Mouse (Mus musculus) left cerebral cortex, adult 11 months (tissue): ENCODE measurements around the gene Prkaa2.

Source experiments
- DNase-seq: peaks from one replicate; pipeline ENCODE4 v3.0.0; 2022; ENCODE audit warnings: low spot score

The Prkaa2 gene

DNA sequence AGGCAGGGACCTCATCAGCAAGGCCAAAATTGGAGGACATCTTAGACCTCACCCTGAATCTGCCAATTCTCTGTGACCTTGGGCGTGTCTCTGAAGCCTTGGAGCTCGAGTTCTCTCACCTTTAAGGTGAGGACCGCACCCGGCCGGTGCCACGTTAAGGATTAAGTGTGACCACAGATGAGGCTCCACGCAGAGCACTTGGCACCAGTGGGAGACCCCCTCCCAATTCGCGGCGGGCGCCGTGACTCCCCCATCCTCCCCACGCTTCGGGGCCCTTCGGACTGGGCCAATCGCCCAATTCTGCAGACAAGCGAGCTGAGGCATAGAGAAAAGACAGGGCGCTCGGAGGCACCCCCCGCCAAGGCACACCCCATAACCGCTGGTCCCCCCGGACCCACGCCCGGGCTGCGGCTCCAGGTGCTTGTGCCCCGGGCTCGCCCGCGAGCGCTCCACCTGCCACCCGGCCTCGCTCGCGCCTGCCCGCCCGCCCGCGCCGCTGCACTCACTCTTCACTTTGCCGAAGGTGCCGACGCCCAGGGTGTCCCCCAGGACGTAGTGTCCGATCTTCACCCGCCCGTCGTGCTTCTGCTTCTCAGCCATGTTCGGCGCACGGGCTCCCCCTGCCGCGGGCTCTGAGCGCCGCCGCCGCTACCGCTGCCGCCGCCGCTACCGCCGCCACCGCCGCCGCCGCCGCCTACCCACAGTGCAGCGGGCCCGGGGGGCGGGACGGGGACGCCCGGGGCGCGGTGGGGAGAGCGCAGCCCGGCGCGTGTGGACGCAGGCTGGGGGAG lies at the start of gene Prkaa2:
Gene Prkaa2, minus strand, starts transcription at position 692 of the 791 bp plus-strand sequence.
- DNase-seq = peak; percentile 77

- DNase-seq = no peak
Observed at GRCm38 (mm10) chr4:105159531-105159870, 49.8 kb upstream of the Prkaa2 start.

DNA sequence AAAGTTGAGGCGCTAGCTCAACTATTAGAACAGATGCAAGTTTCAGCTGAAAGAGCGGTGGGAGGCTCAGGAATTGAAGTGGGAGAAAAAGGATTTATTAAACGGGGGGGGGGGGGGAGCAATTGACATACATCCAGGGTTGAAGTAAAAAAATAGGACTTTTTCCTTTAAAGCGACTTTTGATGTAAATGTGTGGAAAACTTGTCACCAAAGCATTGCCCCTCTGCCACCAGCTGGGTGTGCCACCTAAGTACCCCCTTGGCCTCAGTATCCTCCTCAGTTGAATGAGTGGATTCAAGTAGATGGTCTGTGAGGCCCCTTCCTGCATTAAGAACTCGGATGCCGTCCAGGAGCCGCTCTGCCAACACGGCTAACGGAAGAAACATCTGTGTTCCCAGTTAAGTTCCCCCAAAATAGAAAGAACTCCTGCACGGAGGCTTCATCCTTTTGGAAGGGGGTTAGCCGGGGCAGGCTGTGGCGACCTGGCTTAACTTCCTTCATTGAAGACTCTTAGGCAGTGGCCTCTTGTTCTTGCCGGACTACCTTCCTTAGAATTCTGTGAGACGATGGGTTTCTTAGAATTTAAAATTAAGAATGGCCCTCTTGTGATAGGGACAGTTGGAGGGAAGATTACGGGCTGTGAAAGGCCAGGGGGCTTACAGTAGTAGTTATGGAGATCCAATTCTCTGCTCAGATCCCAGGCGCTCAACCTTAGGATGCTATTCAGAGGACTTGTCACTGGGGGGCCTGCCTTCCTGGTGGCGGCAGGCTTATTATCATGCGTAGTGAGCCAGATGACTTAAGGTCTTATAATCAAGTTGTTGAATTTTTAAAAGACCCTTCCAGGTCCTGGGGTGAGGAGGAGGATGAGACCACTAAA lies 49.2 kb upstream of the Prkaa2 start:
- DNase-seq = no peak

- DNase-seq = no peak
Observed at GRCm38 (mm10) chr4:105158169-105158555, 48.5 kb upstream of the Prkaa2 start.

DNA sequence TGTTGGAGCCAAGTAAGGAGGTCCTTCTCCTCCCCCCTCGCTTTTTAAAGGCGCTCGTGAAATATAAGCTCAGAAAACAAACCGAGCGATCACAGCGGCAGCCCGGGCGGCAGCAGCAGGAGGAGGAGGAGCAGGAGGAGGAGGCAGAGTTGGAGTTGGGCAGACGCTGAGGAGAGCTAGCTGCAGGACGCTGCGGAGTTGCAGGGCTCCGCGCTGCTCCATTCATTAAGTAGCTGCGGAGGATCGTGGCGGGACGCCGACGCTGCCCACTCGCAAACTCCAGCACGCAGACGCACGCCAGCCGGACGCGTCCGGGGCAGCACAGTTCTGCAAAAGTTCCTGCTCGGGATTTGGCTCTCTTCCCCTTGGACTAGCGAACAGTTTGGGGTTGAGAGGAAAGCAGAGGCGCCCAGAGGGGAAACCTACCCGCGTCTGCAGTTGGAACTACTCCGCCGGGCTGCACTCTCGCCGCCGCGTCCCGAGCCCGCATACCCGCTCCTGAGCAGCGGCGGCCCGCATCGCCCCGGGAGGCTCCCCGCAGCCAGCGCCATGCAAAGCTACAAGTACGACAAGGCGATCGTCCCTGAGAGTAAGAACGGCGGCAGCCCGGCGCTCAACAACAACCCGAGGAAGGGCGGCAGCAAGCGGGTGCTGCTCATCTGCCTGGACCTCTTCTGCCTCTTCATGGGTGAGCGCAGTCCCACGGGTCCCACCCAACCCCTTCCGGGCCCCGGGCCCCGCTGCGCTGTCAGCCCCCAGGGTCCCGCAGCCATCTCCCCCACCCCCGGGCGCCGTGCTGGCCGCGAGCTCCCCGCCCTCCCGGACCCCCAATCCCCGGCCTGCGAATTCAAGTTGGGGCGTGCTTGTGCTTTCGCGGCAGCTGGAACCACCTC lies 47.8 kb upstream of the Prkaa2 start, which contains the start of gene Plpp3:
Gene Plpp3, plus strand, starts transcription at position 72 of the 893 bp plus-strand sequence.
- DNase-seq = peak; percentile 41

DNA sequence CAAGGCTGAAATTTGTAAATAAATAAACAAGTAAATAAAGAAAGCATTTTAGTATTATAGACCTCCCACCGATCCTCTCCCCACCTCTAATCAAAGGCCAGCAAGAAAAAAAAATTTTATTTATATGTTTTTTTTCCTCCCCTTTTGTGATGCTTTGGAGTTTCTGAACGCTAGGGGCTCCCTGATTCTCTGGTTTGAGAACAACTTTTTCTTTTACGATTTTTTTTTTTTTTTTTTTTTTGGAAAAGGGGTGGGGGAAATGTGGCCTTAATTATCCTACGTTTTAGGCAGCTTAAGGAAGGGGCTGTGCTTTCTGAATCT lies 47.2 kb upstream of the Prkaa2 start:
- no peak for DNase-seq

GRCm38 (mm10) chr4:105156281-105156680 lies 46.6 kb upstream of the Prkaa2 start:
- DNase-seq = no peak

DNA sequence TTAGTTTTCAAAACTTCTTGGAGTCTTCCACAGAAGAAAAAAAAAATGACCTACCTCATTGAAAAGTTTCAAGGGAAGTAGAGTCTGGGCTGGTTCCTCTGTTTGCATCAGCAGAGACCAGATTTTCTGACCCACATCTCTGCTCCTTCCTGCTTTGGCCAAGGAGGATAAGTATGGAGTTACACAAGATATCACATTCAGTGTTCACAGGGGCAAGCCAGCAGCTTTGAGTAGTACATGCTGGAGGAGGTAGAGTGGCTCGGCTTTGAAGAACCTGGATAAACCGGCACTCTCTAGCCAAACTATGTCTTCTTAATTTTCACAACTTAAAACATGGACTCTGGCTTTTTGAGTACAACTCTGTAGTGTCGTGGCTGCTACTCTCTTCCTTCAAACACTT lies 43.5 kb upstream of the Prkaa2 start:
- DNase-seq = no peak

GRCm38 (mm10) chr4:105151911-105152690 lies 42.4 kb upstream of the Prkaa2 start:
- peak; percentile 69 for DNase-seq

GRCm38 (mm10) chr4:105149492-105149891 lies 39.8 kb upstream of the Prkaa2 start:
- DNase-seq = no peak

DNA sequence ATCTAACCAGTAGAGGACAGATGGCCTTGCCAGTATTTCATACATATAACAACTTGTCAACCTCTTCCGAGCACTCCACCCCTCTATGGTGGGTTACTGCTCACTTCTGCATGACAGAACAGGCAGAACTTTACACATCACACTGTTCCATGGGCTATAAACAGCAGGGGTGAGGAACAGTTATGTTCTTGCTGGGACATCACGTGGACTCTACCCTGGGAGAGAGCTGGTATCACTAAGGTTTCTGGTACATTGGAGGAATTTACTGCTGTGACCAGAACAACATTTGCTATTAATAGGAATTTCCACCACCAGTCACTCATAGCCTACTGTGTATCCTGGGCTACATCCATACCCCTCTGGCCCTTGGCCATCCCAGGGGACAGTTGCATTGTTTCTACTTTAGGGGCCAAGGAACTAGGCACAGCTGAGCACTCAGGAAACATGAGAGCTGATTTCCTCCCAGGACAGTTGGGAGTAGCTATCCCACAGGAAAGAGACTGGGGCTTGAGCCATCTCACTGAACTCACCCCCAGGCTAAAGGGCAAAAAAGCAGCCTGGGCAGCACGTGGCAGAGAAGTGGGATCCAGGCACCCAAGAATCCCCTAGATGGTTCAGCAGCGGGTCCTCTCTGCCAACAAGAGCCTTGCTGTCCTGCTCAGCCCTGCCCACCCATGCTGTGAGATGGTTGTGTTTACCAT lies 23.8 kb upstream of the Prkaa2 start:
- DNase-seq = no peak

GRCm38 (mm10) chr4:105131756-105132314 lies 22.1 kb upstream of the Prkaa2 start:
- no peak for DNase-seq

- no peak for DNase-seq
Observed at GRCm38 (mm10) chr4:105129212-105129611, 19.5 kb upstream of the Prkaa2 start.

GRCm38 (mm10) chr4:105122429-105122828 lies 12.7 kb upstream of the Prkaa2 start:
- no peak for DNase-seq

DNA sequence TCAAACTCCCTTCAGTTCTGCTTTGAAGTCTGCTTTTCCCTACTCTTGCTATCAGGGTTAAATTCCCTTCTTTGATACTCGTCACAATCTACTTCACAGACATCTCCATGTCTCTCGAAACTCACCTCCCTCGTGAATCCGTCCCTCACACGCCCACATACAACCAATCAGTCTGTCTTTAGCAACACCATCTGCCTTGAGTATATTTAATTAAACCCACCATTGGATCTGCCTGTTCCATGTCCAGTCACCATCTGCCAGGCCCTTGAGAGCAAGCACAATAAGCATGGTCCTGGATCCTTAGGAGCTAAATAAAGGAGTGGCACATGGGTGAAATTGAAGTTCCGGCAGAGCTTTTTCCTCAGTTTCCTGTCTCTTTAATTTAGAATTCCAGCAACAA lies 11.4 kb upstream of the Prkaa2 start:
- DNase-seq = no peak

DNA sequence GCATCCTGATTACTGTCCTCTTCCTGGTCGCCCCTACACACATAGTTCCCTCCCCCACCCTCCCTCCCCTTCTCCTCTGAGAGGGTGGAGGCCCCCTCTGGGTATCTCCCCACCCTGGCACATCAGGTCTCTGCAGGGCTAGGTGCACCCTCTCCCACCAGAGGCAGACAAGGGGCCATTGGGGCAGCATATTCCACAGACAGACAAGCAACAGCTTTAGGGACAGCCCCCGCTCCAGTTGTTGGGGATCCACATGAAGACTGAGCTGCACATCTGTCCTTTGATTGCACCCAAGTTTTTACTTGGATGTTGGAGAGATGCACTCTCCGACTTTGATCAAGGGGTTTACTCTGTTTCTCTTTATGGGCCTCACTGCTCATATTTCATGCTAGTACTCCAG lies 3.8 kb upstream of the Prkaa2 start:
- DNase-seq = no peak

DNA sequence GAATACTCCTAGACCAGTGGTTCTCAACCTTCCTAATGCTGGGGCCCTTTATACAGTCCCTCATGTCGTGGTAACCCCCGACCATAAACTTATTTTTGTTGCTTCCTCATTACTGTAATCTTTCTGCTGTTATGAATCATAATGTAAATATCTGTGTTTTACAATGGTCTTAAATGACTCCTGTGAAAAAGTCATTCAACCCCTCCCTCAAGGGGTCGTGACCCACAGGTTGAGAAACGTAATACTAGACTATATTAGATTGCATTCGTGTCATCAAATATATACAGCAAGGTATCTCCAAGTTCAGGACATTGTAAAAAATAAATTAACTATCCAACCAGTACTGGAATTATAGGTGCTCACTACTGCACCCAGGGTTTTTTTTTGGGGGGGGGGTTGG lies 3.4 kb upstream of the Prkaa2 start:
- DNase-seq = no peak

DNA sequence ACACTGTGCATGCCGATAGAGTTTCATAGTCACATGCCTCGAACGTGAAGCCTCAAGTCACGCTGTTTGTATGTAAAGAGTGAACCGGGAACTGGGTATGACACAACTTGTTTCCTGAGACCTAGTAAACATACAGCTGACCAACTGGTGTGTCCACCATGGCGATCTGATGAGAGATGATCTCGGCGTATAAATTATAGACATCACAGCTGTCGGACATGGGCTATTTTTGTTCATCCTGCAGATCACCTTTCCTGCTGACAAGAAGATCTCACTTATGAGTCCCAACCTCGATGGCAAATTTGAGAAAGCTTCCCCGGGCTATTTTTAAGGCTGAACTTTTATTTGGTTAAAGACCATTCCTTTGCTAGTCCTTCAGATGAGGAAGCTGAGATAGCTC lies 2.1 kb upstream of the Prkaa2 start:
- no peak for DNase-seq

DNA sequence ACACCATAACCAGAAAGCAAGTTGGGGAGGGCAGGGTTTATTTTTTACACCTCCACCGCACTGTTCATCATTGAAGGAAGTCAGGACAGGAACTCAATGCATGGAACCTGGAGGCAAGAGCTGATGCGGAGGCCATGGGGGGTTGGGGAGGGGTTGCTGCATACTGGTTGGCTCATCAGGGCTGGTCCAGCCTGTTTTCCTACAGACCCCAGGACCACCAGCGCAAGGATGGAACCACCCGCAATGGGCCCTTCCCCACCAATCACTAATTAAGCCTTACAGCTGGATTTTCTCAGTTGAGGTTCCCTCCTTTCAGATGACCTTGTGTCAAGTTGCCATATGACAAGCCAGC lies 970 bp upstream of the Prkaa2 start:
- no peak for DNase-seq

- peak; percentile 59 for DNase-seq
Observed at GRCm38 (mm10) chr4:105109990-105110683, 447 bp upstream of the Prkaa2 start.
